Mouse (Mus musculus): ENCODE data around the gene Tnfrsf13c. TPM values are rescaled to one million over a fixed set of nuclear protein-coding genes. Genes with fewer than 3 reads are reported as not detected.

Gene Tnfrsf13c
- polyA plus RNA-seq, 1 experiment from 2014 or later, result 0.90 TPM

GRCm38 (mm10) chr15:82215332-82216046 lies 8.7 kb downstream of the Tnfrsf13c start:
- Histone ChIP-seq H3K9me3 (replicated peaks) (no peaks in the 10 kb centered on the region), H3K27ac (replicated peaks) (no peak overlapping the region), H3K27me3 (replicated peaks) (peaks cover 59% of the 10 kb centered on the region), H3K4me2 (no peak overlapping the region), H3K4me3 (replicated peaks) (no peak overlapping the region), H3K9ac (replicated peaks) (no peak overlapping the region), H3K4me1 (peaks cover 32% of the 10 kb centered on the region), H3K36me3 (no peaks in the 10 kb centered on the region)
- WGBS, result 37% methylated on average over 11 of the region's 11 CpGs
- no peak for ATAC-seq (ENCODE audit: low FRiP score)

- H3K4me2 ChIP-seq, result peak overlapping the region; percentile 72; the same call in 1 of the 2 replicates
These were observed 10.9 kb downstream of the Tnfrsf13c start for GRCm38 (mm10) chr15:82213222-82213621.

DNA sequence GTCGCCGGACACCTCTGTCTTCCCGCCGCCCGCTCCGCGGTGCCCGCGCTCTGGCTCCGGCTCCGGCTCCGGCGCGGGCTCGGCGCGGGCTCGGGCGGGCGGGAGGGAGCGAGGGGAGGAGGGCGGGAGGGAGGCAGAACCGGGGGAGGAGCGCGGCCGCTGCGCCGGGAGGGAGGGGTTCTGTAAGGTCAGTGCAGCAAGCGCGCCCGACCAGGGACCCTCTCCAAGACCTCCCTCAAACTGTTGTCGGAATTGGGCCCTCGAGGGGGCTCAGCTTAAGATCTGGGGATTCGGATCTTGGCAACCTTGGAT lies 11.5 kb downstream of the Tnfrsf13c start, which contains the start of gene Shisa8:
TSS of gene Shisa8 (minus strand) at position 64 of the 312 bp plus-strand sequence.
- no peaks in the 10 kb centered on the region for H3K9me3 ChIP-seq (replicated peaks)
- H3K9ac ChIP-seq (replicated peaks), result peak within 1 kb of the TSS; percentile 44
- no peaks in the 10 kb centered on the region for H3K36me3 ChIP-seq
- H3K27ac ChIP-seq (replicated peaks), result no peak within 1 kb of the TSS; the same call in 1 of the 2 replicates
- H3K4me1 ChIP-seq, result peaks cover 35% of the 10 kb centered on the region
- peak; percentile 39 for ATAC-seq (ENCODE audit: low FRiP score)
- 0% methylated on average over 22 of the region's 34 CpGs for WGBS
- peaks cover 85% of the 10 kb centered on the region for H3K27me3 ChIP-seq (replicated peaks)
- peak within 1 kb of the TSS; percentile 49 for H3K4me3 ChIP-seq (replicated peaks)
- peak within 1 kb of the TSS; percentile 72 for H3K4me2 ChIP-seq

More at GRCm38 (mm10) chr15:82213222-82213621, 10.9 kb downstream of the Tnfrsf13c start:
- 6% methylated on average over 4 of the region's 4 CpGs for WGBS
- no peaks in the 10 kb centered on the region for H3K9me3 ChIP-seq (replicated peaks)
- 0 out of 2 replicates have a peak overlapping the region, but pooled peaks have one; percentile 49 for H3K4me3 ChIP-seq (replicated peaks)
- H3K27ac ChIP-seq (replicated peaks), result no peak overlapping the region
- H3K27me3 ChIP-seq (replicated peaks), result peaks cover 79% of the 10 kb centered on the region
- H3K9ac ChIP-seq (replicated peaks), result 0 out of 2 replicates have a peak overlapping the region, but pooled peaks have one; percentile 44
- peaks cover 32% of the 10 kb centered on the region for H3K4me1 ChIP-seq
- no peaks in the 10 kb centered on the region for H3K36me3 ChIP-seq
- no peak for ATAC-seq (ENCODE audit: low FRiP score)

DNA sequence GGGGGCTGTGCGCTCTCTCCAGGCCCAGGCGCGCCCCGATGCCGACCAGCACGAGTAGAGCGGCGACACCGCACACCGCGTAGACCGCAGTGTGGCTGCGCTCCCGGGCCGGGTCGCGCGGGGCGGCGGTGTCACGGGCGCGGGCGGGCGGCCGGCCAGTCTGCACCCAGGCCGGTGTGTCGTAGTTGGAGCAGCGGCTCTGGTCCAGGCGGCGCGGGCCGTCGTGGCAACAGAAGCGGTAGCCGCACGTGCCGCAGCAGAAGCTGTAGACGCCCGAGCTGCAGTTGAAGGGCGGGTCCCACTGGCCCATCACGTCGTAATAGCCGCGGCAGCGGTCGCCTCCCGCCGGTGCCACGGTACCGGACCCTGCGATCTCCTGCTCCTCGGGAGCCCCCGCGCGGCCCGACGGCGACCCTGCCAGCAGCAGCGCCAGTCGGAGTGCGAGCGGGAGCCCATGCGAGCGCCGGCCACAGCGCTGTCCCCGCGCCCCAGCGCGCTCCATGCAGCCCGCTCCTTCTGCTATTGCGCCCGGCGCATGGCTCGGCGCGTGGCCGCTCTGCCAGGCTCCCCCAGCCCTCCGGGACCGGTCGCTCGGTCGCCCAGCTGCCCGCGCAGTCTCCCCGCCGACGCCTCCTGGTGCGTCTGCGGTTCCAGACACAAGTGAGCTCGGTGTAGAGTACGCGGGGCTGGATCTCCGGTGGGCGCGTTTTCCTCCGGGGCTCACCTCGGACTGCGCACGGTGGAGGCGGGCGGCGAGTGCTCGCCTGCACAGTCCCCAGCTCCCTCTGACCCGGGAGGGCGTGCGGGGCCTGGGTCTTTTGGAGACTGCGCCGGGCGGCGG lies 12.0 kb downstream of the Tnfrsf13c start:
- Histone ChIP-seq H3K9me3 (replicated peaks) (no peaks in the 10 kb centered on the region), H3K27ac (replicated peaks) (no peak overlapping the region; the same call in 1 of the 2 replicates), H3K4me1 (peaks cover 39% of the 10 kb centered on the region), H3K36me3 (no peaks in the 10 kb centered on the region), H3K4me2 (peak overlapping the region; percentile 72), H3K9ac (replicated peaks) (peak overlapping the region; percentile 44), H3K4me3 (replicated peaks) (peak overlapping the region; percentile 49), H3K27me3 (replicated peaks) (peaks cover 88% of the 10 kb centered on the region)
- under 1% methylated on average over 103 of the region's 112 CpGs for WGBS
- peak; percentile 56 for ATAC-seq (ENCODE audit: low FRiP score)

DNA sequence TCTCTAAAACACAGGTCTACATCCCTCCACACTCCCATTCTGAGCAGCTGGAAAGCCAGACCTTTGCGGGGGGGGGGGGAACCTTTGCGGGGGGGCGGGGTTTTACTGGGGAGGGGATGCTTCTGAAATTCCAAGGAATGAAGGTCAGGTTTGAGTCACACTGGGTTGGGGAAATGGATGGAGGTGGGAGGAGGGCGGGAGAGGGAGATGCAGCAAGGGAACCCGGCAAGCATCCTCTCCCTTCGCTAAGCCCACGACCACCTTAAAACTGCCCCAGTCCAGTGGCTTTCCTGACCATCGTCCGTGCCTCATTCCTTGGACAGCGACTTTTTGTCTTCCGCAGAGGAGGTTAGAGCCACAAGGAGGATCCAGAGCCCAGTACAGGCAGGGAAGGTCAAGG lies 12.9 kb downstream of the Tnfrsf13c start:
- Histone ChIP-seq H3K27me3 (replicated peaks) (peaks cover 91% of the 10 kb centered on the region), H3K27ac (replicated peaks) (no peak overlapping the region), H3K4me1 (peaks cover 39% of the 10 kb centered on the region), H3K4me3 (replicated peaks) (peak overlapping the region; percentile 49), H3K9ac (replicated peaks) (peak overlapping the region; percentile 44; the same call in 1 of the 2 replicates), H3K9me3 (replicated peaks) (no peaks in the 10 kb centered on the region), H3K36me3 (no peaks in the 10 kb centered on the region), H3K4me2 (peak overlapping the region; percentile 72)
- WGBS, result under 1% methylated on average over 11 of the region's 11 CpGs
- no peak for ATAC-seq (ENCODE audit: low FRiP score)

DNA sequence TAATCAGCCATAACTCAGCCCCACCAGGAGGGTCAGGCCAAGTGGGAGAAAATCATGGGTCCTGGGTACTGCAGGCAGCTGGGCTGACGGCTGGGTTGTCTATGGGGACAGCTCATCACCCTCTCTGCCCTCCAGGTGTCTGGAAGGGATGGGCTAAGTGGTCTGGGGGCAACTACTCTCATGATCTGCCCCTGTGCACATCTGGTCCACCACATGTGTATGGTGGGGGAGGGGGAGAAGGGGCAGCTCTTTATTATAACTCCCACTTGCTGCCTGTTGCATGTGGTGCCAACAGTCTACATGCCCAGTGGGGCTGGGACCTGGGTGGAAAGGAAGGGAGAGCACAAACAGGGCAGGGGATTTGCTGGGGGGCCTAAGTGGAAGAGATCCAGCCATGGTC lies 13.4 kb downstream of the Tnfrsf13c start:
- Histone ChIP-seq H3K27me3 (replicated peaks) (peaks cover 91% of the 10 kb centered on the region), H3K9me3 (replicated peaks) (no peaks in the 10 kb centered on the region), H3K4me1 (peaks cover 37% of the 10 kb centered on the region), H3K4me3 (replicated peaks) (peak overlapping the region; percentile 49), H3K27ac (replicated peaks) (no peak overlapping the region), H3K36me3 (peaks cover 2% of the 10 kb centered on the region; the same call in 1 of the 2 replicates), H3K4me2 (peak overlapping the region; percentile 72), H3K9ac (replicated peaks) (no peak overlapping the region)
- no peak for ATAC-seq (ENCODE audit: low FRiP score)
- WGBS, result 19% methylated on average over 1 of the region's 1 CpGs

GRCm38 (mm10) chr15:82209295-82210050 lies 14.7 kb downstream of the Tnfrsf13c start:
- ATAC-seq (ENCODE audit: low FRiP score), result no peak
- Histone ChIP-seq H3K4me2 (peak overlapping the region; percentile 72), H3K4me3 (replicated peaks) (0 out of 2 replicates have a peak overlapping the region, but pooled peaks have one; percentile 49), H3K27ac (replicated peaks) (no peak overlapping the region), H3K9me3 (replicated peaks) (no peaks in the 10 kb centered on the region), H3K36me3 (peaks cover 15% of the 10 kb centered on the region), H3K9ac (replicated peaks) (no peak overlapping the region), H3K27me3 (replicated peaks) (peaks cover 88% of the 10 kb centered on the region), H3K4me1 (peaks cover 41% of the 10 kb centered on the region)
- 88% methylated on average over 13 of the region's 13 CpGs for WGBS

DNA sequence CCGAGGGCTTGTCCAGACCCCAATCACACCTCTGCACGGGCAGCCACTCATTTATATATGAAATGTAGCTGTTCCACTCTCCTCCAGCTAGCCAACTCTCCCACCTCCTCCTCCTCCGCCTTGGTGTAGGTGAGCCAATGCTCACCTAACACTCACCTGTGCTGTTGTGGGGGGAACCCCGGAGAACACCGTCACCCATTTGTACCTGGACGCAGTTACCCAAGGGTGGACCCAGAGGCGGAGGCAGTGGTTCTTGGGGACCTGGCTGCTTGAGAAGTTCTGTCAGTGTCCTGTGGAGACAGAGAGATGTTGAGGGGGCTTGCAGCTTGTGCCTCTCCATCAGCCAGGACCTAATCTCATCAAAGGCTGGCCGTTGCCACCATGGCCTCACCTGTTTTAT lies 15.9 kb downstream of the Tnfrsf13c start:
- H3K9ac ChIP-seq (replicated peaks), result no peak overlapping the region
- ATAC-seq (ENCODE audit: low FRiP score), result no peak
- H3K27me3 ChIP-seq (replicated peaks), result peaks cover 80% of the 10 kb centered on the region
- H3K4me2 ChIP-seq, result no peak overlapping the region; the same call in 1 of the 2 replicates
- H3K36me3 ChIP-seq, result peaks cover 26% of the 10 kb centered on the region
- H3K9me3 ChIP-seq (replicated peaks), result no peaks in the 10 kb centered on the region
- no peak overlapping the region for H3K27ac ChIP-seq (replicated peaks)
- peaks cover 41% of the 10 kb centered on the region for H3K4me1 ChIP-seq
- 87% methylated on average over 8 of the region's 8 CpGs for WGBS
- no peak overlapping the region for H3K4me3 ChIP-seq (replicated peaks)

GRCm38 (mm10) chr15:82207504-82208219 lies 16.5 kb downstream of the Tnfrsf13c start:
- Histone ChIP-seq H3K4me2 (peak overlapping the region; percentile 34), H3K27ac (replicated peaks) (no peak overlapping the region), H3K4me3 (replicated peaks) (0 out of 2 replicates have a peak overlapping the region, but pooled peaks have one; percentile 12), H3K9ac (replicated peaks) (no peak overlapping the region), H3K4me1 (peaks cover 38% of the 10 kb centered on the region), H3K27me3 (replicated peaks) (peaks cover 77% of the 10 kb centered on the region), H3K9me3 (replicated peaks) (no peaks in the 10 kb centered on the region), H3K36me3 (peaks cover 33% of the 10 kb centered on the region)
- ATAC-seq (ENCODE audit: low FRiP score), result no peak
- 16% methylated on average over 30 of the region's 30 CpGs for WGBS

GRCm38 (mm10) chr15:82207105-82207459 lies 17.1 kb downstream of the Tnfrsf13c start:
- ATAC-seq (ENCODE audit: low FRiP score), result no peak
- Histone ChIP-seq H3K27me3 (replicated peaks) (peaks cover 72% of the 10 kb centered on the region), H3K4me2 (peak overlapping the region; percentile 34), H3K4me1 (peaks cover 32% of the 10 kb centered on the region), H3K9ac (replicated peaks) (no peak overlapping the region), H3K36me3 (peaks cover 38% of the 10 kb centered on the region), H3K9me3 (replicated peaks) (no peaks in the 10 kb centered on the region), H3K4me3 (replicated peaks) (0 out of 2 replicates have a peak overlapping the region, but pooled peaks have one; percentile 12), H3K27ac (replicated peaks) (no peak overlapping the region)
- 11% methylated on average over 34 of the region's 34 CpGs for WGBS

Data from neural tube, embryonic 15.5 days (tissue).